Mouse (Mus musculus): ENCODE measurements at regions not wholly inside any gene's neighbourhood (a gene's known extent, or its start where the extent isn't known, plus 50 kb on each side); places are given as distances from the start of the nearest gene placed in this dataset.
A peak's percentile ranks its signal among the peaks of the same experiment; 100 is the strongest.
"Not testable (repeated sequence)": the region's sequence is repeated elsewhere in the genome, so short reads cannot be mapped to it uniquely, and the experiment has no call there.

DNA sequence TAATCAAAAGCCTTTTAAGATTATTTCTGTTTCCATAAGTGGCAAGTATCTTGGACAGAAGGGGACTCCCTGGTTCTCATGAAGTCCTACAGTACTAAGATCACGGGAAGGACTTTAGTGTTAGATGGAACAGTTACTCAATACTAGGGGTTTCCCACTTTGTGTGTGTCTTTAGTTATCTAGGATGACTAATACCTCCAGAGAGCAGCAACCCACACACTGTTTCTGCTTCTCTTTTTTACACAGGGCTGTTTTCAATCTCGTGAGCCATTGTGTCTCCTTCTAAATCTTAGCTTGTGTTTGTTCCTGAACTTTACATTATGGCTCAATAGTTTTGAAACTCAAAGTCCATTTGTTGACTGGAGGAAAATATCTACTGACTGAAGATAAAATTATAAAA is 496.5 kb upstream of the Impg1 start:
- no peak for DNase-seq (ENCODE audit: low read depth, low spot score)

DNA sequence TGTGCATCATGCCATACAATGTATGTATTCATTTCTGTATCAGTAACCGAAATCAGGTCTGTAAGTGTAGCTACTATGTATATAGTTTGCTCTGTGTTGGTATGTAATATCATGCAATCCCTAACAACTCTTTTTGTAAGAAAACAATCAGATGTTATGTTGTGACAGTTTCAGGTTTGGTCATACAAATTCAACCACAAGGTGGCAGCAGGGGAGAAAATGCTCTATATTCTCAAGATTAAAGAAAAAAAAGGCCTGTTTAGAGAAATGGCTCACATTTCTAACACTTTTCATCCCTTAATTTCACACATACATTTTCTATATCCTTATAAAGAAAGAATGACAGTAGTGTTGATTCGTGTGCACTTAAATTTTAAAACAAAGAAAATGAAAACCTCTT is 477.7 kb upstream of the Impg1 start:
- peak; percentile 8 for DNase-seq (ENCODE audit: low read depth, low spot score)

DNA sequence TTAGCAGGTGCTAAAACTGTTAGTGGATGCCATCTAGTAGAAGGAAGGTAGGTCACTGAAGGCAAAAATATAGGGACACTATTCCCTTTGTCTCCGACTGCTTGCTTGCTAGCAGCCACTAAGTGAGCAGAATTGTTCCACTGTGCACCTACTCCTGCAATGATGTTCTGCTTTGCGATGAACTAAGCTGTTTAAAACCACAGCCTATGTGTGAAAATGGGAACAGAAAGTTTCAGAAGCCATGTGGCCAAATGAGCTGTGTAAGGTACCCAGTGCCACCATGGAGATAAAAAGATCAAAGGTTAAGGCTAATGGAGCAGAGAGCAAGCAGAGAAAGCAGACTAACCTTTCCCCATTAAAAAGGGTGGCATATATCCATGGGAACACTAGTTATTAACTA is 476.1 kb upstream of the Impg1 start:
- DNase-seq (ENCODE audit: low read depth, low spot score): no peak

DNA sequence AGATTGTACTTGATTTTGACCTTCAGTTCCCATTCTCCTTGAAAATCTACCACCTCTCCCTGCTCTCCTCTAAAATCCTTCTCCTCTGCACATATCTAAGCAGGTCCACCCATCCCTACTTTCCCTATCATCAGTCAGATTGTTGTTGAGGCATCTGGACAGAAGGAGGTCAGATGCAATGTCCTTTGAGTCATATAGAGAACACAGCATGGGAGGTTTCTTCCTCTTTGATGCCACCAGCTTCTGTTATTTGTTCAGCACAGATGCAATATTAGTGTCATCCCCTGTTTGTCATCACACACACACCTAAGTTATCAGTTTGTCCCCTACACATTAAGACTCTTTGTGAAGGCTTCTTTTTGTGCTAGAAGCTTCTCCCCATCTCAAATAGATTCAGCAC is 473.0 kb upstream of the Impg1 start:
- no peak for DNase-seq (ENCODE audit: low read depth, low spot score)

DNA sequence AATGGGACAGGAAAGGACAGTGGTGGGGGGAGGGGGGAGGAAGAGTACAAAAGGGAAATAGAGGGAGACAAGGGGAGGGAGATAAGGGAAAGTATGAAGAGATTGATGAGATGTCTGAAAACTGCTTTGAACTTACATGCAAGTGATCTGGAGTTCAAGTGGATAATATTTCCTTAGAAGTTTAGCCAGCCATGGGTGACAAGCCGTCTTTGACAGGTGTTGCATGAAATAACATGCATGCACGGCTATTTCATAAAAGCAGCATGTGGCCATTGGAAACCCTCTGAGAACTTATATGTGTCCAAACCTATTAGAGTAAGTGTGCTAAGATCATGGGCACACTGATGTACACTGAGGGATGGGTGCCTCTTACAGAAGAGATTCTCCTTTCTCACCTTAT is 465.3 kb upstream of the Impg1 start:
- no peak for DNase-seq (ENCODE audit: low read depth, low spot score)

DNA sequence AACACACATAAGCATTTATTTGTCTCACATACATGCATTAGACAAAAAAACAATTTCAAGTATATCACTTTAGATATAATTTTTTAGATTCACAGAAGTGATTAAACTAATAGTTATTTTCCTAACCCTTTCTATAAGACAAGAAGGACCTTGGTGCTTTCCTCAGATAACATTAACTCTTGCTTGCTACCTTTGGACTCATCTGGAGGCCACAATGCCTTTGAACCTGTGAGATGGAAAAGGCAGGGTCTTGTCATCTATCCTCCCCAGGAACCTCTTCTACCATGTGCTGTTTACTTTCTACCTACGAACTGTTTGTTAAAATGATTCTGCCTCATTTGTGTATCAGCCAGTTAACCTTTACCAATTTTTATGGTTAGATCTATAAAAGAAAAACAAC is 455.0 kb upstream of the Impg1 start:
- no peak for DNase-seq (ENCODE audit: low read depth, low spot score)

DNA sequence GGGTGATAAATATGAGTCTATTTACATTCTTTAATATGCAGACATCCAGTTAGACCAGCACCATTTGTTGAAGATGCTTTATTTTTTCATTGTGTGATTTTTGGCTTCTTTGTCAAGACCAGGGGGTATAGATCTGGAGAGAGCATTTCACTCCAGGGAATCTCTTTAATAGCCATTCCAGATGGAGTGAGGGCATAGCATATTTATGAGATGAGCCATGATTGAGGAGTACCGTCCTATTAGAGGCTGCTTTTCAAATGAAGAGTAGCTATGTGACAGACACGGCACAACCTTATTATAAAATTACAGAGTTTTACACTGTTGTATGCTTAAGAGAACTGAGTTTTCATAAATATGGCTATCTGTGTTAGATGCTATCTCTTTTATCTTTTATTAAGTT is 448.6 kb upstream of the Impg1 start:
- no peak for DNase-seq (ENCODE audit: low read depth, low spot score)

DNA sequence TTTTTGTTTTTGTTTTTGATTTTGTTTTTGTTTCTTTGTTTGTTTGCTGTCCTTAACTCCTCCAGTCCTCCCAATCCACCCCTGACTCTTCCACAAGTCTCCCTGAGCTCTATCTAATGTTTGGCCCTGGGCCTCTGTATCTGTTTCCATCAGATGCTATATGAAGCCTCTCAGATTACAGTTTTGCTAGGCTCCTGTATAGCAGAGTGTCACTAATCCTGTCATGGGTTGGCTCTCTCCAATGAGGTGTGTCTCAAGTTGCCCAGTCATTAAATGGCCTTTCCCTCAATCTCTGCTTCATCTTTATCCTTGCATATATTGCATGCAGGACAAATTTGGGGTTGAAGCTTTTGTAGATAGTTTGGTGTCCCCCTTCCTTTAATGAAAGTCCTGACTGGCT is 446.9 kb upstream of the Impg1 start:
- no peak for DNase-seq (ENCODE audit: low read depth, low spot score)

DNA sequence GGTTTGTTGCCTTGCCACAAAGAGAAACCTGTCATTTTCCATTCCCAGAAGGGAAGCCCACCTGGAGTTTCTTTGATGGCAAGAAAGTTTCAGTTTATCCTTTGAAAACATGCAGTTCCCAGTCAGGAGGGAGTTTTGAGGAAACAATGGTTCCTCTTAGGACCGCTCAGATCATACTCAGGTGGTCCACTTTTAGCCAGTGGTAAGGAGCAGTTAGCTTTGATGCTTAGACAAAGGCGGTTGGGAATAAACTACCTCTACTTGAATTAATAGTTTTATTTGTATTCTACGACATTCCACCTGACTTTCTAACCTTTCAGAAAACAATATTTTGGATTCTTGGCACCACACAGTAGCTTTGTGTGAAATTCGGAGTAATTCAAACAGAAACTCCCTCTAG is 401.5 kb upstream of the Impg1 start:
- DNase-seq (ENCODE audit: low read depth, low spot score): no peak

DNA sequence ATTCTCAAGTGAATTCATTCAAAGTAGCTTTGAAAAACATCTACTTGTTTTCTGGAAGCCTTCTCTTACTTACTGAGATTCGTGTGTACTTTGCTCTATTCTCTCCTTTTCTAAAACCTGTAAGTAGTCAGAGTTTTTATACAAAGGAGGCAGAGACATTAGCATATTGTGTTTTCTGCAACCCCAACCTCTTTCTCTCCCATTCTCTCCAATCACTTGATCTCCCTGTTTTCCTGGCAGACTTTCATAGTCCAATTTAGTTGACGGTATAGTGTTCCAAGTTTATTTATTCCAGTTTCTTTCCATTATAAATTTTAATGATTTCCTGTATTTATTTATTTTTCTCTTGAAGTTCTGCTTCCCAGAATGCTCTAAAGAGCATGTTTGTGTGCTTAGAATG is 393.7 kb upstream of the Impg1 start:
- no peak for DNase-seq (ENCODE audit: low read depth, low spot score)

DNA sequence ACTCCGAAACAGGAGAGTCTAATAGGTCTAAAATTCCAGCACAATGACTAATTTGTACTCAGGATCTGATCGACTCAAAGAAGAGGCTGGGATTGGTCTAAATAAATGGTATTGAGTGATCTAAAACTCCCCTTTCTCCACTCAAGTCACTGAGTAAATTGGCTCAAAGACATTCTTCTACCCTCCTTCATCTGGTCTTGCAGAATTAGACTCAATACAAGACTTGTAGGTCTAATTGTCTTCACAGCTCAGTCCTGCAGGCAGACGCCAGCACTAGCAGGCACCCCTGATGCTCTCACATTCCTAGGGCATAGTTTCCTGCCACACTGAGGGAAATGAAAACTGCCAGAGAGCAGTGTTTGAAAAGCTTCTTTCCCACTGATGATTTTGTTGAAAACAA is 382.9 kb upstream of the Impg1 start:
- DNase-seq (ENCODE audit: low read depth, low spot score): no peak

DNA sequence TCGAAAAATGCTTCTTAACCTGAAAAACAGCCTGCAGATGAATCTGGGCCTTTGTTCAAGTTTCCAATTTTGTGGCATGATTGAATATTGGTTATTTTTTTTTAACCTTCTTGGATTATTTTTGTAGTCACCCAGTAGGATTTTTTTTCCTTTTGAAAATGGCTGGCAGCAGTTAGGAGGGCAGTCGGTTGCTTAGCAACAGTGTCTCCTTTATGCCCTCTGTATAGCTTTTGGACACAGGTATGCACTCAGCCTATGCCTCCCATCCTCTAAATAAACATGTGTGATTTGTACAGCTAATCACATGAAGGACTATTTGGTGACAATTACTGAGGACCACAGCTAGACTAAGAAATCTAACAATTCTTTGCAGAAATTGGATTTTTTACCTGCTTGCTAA is 367.5 kb upstream of the Impg1 start:
- DNase-seq (ENCODE audit: low read depth, low spot score): no peak

DNA sequence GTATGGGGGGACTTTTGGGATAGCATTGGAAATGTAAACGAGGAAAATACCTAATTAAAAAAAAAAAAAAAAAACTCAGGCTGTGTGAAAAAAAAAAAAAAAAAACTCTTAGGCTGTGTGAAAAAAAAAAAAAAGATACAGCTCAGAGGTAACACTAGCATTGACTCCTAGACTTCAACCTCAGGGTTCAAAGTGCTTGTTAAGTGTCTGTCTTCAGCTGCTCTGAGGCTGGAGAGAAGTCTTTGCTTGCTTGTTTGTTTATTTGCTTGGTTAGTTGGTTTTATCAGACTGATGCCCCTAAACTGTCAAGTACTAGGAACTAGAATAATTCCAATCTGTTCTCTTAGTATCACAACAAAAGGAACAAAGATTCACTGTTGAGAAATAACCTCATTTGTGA is 360.1 kb upstream of the Impg1 start:
- DNase-seq (ENCODE audit: low read depth, low spot score): no peak

DNA sequence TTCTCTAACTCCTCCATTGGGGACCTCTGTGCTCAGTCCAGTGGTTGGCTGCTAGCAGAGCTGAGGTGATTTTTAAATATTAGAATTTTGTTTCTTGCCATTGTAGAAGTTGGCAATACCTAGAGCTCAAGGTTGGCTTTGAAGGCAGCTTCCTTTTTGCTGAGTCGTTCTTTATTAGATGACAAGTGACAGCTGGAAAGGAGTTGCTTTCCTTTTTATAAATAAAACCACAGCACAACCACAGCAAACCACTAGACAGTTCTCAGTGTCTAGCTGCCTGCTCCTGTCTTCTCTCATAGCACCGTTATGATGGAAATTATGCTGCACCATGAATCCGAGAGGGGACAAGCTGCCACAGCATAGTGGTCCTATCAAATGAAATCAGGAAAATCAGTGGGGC is 354.8 kb upstream of the Impg1 start:
- DNase-seq (ENCODE audit: low read depth, low spot score): no peak

DNA sequence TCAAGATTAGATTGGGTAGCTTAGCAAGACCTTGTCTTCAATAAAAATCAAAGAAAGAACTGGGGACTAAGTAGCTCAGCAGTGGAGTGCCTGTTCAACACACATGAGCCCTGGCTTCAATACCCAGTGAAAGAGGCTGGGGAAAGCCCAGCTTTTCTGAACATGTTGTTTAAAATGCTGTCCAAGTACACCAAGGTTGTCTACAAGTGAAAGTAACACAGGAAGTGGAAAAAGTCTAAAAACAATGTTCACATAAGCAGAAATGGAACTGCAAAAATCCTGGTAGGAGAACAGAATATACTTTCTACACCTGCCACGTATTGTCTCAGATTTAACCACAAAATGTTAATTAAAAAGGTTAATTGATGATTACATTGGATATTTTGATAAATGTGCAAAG is 353.8 kb upstream of the Impg1 start:
- DNase-seq (ENCODE audit: low read depth, low spot score): no peak

DNA sequence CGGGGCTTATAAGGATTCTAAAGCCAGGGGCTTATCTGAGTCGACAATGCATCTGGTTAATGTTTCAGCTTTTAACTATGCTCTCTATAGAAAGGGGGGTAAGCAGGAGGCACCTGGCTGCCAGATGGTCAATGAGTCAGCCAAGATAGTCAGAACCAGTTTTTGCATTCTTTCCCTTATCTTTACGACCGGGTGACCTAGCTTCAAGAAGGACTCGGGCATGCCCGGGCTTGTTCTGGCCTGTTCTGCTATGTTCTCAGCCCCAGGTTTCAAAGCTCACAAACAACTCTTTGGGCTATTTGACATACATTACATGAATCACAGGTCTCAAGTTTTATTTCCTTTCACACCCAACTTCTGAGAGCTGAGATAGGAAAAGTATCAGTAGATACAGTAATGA is 348.6 kb upstream of the Impg1 start:
- DNase-seq (ENCODE audit: low read depth, low spot score): not testable (repeated sequence)

DNA sequence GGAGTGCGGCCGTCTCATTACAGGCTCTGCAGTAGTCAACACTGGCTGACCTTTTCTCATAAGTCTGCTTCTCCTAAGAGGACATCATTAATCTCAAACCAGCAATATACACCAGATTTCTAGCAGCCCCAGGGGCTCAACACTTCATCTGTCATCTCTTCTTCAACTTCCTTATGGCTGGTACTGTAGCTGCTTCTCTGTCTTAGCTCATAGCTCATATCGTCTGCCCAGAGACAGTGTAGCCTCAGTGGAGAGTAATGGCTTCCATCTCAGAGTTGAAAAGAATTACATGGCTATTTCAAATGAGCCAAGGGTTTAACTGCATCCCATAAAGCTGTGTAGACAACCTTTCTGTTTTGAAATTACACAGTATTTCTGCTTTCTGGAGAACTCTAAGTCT is 326.2 kb upstream of the Impg1 start:
- DNase-seq (ENCODE audit: low read depth, low spot score): no peak

DNA sequence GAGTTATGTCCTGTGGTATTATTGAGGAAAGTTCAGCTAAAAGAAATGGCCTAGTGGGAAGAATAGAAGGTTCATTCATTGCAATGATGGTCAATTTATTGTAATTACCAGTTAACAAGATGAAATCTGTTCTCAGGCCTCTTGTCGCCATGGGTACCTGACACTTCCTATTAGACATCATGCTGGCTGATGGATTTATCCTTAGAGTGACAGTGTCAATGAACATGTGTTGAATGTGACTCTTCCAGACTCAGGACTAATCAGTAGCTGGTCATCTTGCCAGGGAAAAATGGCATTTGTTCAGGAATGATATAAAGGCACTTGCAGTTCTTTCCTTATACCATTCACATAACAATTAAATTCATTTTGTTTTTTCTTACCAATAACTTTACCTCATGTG is 309.3 kb upstream of the Impg1 start:
- DNase-seq (ENCODE audit: low read depth, low spot score): no peak

DNA sequence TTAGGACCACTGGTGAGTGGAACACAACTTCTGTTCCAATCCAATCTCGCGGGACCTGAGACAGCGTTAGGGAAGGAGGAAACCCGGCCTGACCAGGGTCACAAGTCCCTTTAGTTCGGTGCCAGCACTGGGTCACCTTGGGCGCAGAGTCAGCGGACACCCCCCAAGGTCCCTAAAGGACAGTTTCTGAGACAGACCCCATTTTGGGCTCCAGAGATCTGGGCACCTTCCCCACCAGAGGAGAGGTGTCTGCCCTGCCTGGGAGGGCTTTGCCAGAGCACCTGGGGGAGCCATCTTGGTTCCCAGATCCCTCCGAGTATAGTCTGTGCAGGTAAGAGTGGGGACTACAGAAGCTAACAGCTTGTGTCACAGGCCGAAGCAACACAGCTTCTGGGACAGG is 270.5 kb upstream of the Impg1 start:
- not testable (repeated sequence) for DNase-seq (ENCODE audit: low read depth, low spot score)

DNA sequence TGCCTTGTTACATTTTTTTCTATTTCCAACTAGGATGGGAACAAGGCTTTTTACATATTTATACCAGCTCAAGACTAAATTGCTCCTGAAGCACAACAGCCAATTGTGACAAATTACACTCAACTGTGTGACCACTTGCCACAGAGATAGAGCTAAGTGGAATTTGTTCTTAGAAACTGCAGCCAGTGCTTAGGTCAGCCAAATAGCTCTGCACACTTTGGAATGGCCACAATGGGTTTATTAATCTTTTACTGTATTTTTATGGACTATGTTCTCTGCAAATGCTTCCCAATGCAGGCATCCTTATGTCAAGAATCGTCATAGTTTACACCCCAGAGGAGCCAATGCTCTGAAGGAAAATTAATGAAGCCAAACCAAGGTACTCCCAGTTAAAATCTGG is 267.7 kb upstream of the Impg1 start:
- DNase-seq (ENCODE audit: low read depth, low spot score): no peak

DNA sequence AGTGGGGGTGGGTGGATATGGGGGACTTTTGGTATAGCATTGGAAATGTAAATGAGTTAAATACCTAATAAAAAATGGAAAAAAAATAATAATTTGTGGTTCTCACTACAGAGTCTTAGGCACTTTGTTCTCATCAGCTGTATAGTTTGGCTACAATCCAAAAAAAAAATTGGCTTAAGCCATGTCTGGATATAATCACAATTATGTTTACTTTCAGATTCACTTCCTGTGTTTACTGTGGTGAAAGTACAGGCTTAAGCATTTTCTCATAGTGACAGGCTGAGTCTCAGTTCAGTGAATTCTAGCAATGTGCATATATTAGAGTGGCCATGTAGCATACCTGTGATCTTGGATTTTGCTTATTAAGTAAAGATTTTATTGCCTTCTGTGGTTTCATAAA is 258.4 kb upstream of the Impg1 start:
- no peak for DNase-seq (ENCODE audit: low read depth, low spot score)

DNA sequence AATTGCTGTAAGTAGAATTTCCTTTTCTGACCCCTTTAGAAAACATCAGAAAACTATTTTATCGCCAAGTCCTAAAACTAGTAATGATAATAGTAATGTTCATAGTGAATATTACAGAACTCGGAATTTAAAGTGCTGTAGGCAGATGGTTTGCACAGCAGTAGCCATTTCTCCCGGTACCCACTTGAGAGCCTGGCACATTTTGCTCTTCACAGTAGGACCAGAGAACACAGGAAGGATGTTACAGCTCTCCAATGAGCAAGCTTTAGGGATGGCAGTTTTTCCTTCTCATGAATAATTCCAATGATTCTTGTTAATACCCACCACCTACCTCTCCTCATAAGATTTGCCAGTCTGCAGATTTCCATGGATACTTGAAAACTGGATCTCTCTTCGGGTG is 253.2 kb upstream of the Impg1 start:
- DNase-seq (ENCODE audit: low read depth, low spot score): no peak

DNA sequence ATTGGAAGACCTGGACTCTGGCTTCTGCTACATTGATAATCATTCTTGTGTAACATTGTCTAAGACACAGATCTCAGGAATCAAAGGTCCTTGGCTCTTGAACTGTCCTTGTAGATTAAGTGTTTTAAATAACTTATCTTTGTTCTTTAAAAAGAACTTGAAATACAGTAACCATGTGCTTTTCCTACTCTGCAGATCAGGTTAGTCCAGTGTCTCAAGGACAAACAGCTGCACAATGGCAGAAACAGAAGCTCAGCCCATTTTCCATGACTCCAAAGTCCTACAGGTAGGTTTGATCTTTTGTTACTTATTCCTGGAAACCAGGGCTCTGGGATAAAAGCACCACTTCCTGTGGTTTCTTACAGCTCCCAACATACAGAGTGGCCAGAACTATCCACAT is 244.5 kb upstream of the Impg1 start:
- no peak for DNase-seq (ENCODE audit: low read depth, low spot score)

DNA sequence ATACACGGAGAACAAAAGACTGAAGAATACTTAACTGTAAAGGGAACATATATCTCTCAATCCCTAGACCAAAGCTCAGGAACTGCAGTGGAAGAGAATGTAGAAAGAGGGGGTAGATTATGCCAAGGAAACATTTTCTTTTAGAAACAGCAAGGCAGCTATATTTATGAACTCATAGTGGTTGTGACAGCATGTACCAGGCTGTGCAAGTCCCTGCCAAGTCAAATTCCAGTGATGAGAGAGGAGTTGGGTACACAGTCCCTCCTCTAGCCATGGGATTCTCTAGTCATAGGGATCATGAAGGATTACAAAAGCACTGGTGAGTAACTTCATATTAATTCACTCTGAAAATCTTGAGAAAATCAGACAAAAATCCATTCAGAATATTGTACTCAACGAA is 240.0 kb upstream of the Impg1 start:
- no peak for DNase-seq (ENCODE audit: low read depth, low spot score)

DNA sequence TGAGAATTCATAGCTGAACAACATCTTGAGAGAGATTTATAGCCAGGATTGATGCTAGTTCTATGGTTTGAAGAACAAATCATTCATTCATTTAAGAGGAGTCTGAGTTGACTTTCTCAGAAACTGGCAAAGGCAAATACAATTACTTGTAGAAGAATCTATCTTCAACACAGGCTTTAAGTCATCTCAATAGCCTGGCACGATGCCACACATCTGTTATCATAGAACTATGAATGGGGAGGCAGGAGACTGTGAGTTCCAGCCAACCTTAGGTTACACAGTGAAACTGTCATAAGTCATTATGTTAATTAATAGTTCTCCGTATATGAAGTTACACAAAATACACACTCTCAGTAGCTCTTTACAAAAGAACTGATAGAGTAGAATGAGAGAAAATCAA is 231.9 kb upstream of the Impg1 start:
- no peak for DNase-seq (ENCODE audit: low read depth, low spot score)

All from embryo, embryonic 11.5 days (tissue).